Mouse (Mus musculus) olfactory bulb, adult 2 months (tissue): ENCODE measurements around the gene Trnt1.

Experiments
- CTCF ChIP-seq: fragments of 200-500 bp; IDR thresholded peaks from 2 replicates; pipeline ENCODE4 v1.5.1; 2012; ENCODE audit warnings: low read depth, mild to moderate bottlenecking, low read length, moderate library complexity; ENCODE audit not compliant: insufficient read depth
- POLR2A ChIP-seq: fragments of 200-500 bp; IDR thresholded peaks from 2 replicates; pipeline ENCODE4 v1.6.1; 2012; ENCODE audit warnings: mild to moderate bottlenecking, low read depth, low read length, moderate library complexity; ENCODE audit not compliant: insufficient read depth

GRCm38 (mm10) chr6:106766774-106767173, 2.1 kb upstream of the Trnt1 start:
- TF ChIP-seq CTCF (no peak), POLR2A (no peak)
